Mouse (Mus musculus) C2C12 (cell line): Measurements from ENCODE around the gene Rpl15.

Experiments used
- CEBPB ChIP-seq: IDR thresholded peaks from one replicate; pipeline ENCODE4 v1.6.1; 2011; ENCODE audit warnings: low read depth, mild to moderate bottlenecking, control low read depth, moderate library complexity
- CTCF ChIP-seq: IDR thresholded peaks from one replicate; pipeline ENCODE4 v1.5.1; 2011; ENCODE audit not compliant: control insufficient read depth, insufficient read depth, insufficient read length
- FOSL1 ChIP-seq: IDR thresholded peaks from one replicate; pipeline ENCODE4 v1.8.0; 2011; ENCODE audit warnings: mild to moderate bottlenecking, low read length; ENCODE audit not compliant: poor library complexity, insufficient read depth, severe bottlenecking
- MAX ChIP-seq: IDR thresholded peaks from one replicate; pipeline ENCODE4 v1.6.1; 2011; ENCODE audit warnings: mild to moderate bottlenecking, control low read depth
- MYOD1 ChIP-seq: IDR thresholded peaks from one replicate; pipeline ENCODE4 v1.6.1; 2011; ENCODE audit warnings: low read depth; ENCODE audit not compliant: control insufficient read depth, insufficient read length
- USF1 ChIP-seq: IDR thresholded peaks from one replicate; pipeline ENCODE4 v1.6.1; 2011; ENCODE audit warnings: low read depth, mild to moderate bottlenecking, control low read depth, moderate library complexity

DNA sequence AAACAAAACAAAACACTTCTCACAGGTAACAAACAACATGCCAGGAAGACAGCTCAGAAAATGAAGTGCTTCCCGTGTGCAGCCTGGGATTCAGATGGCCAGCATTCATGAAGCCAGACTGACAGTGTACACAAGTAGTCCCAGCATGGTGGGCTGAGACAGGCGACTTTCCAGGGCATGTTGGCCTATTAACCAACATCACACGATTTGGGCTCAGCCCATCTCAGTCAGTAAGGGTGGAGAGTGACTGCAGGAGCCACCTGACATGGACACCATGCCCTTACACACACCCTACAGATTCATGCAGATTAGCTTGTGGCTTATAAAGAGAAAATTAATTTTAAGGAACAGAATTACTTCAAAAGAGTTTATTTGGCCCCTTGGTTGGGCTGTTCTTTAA lies 31.6 kb upstream of the Rpl15 start:
- TF ChIP-seq CTCF (no peak), MAX (no peak), FOSL1 (no peak), MYOD1 (no peak), CEBPB (no peak), USF1 (no peak)
